Mouse (Mus musculus): ENCODE results near the gene Lpo.

Gene Lpo

DNA sequence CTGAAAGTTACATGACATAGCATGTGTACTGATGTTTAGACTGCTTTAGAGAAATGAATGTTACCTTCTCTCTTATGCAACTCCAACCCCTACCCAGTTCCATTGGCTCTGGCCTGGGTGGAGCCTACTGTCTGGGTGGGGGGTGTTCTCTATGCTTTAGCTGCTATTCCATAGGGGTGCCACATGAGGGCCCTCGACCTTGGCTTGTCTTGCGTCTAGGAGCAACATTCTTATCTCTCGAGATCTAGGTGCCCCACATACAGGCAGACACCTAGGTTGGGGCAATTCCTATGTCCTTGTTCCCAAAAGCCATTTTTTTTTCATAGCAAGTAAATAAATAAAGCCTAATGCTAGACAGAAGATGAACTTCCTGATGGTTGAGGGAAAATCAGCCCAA is 68.5 kb downstream of the Lpo start:
- peak in 1 of 2 experiments; percentile 44 for DNase-seq (ENCODE audit: inconsistent age in 2 of 2, low spot score in 1 of 2)

DNA sequence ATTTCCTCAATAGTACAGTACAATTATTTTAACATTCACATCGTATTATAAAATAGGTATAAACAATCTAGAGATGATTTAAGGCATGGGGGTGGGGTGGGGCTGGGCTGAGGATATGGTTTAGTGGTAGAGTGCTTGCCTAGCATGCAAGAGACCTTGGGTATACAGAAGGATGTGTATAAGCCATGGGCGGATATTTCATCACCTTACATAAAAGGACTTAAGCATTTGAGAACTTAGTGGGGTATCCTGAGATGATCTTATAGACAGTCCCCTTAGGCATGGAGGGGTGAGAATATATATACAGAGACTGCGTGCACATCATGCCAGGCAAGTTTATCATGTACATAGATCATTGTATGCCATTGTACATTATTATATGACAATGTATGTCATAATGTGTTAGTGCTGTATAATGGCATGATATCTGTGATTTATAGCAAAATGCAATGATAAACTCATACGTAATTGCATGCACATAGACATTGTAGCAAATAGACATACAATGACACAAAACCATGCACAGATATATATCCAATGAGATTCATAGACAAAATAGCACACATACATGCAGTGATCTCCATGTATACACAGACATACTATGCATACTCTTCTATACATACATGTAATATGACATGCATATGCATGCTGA is 69.0 kb downstream of the Lpo start:
- DNase-seq (ENCODE audit: inconsistent age in 2 of 2, low spot score in 1 of 2), result no peak

DNA sequence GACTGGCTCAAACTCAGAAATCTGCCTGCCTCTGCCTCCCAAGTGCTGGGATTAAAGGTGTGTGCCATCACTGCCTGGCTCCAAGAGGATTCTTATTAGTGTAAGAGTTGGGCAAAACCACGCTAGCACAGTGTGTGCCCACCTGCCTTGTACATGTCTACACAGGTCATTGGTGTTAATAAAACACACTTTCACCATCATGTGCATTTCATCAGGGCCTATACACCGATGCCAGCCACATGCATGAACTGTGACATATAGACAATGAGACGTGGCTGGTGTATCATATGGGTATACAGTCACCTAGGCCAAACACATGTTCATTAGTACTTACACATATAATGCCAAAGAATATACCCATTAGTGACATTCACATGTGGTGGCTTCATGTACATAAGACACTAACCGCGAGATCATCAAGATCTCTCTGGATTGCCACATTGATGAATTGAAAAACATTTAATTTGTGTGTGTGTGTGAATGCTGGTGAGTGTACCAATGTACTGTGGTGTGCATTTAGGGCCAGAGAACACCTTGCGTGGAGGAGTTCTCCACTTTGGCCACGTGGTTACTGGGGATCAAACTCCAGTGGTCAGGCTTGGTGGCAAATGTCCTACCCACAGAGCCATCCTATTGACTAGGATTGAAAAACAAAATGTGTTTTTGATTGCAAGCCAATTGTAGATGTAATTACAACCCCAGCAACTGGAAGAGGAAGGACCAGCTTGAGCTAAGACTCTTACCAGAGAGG is 69.8 kb downstream of the Lpo start:
- no peak for DNase-seq (ENCODE audit: inconsistent age in 2 of 2, low spot score in 1 of 2)

DNA sequence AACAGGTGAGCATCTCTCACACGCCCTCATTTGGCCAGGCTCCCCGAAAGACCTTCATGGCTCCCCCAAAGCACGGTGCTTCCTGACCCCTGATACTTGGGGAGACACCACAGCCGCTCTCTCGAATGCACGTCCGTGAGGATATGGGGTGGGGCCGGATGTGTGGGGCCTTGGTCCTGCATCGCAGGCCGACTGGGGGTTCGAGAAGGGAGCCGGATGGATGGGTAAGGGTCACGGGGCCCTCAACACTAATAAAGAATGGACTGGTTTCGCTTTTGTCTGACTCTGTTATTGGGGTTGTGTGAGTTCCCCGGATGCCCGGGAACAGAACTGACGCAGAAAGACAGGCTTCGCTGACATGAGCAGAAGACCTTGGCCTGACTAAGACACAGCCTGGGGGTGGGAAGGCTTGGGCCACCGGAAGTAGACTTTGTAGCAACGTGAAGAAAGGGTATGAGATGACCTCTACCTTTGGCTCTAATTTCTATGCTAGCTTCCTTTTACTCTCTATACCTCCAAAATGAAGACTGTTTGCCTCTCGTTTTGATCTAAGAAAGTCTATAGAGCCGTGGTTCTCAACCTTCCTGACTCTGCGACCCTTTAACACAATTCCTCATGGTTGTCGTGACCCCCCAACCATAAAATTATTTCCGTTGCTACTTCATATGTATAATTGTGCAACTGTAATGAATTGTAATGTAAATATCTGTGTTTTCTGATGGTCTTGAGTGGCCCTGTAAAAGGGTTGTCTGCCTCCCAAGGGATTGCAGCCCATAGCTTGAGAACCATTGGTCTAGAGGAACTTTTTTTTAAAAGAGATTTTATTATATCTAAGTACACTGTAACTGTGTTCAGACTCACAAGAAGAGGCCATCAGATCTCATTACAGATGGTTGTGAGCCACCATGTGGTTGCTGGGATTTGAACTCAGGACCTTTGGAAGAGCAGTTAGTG is 70.8 kb downstream of the Lpo start:
- no peak for DNase-seq (ENCODE audit: inconsistent age in 2 of 2, low spot score in 1 of 2)

All from adrenal gland, adult (tissue).